Mouse (Mus musculus) heart, adult 2 months (tissue): ENCODE measurements around the gene Map4k2.

Source experiments
- CTCF ChIP-seq: fragments of 200-600 bp; IDR thresholded peaks from 2 replicates; pipeline ENCODE4 v1.8.1; 2022; ENCODE audit warnings: antibody characterized with exemption, mild to moderate bottlenecking, moderate library complexity
- POLR2A ChIP-seq: fragments of 200-500 bp; IDR thresholded peaks from 2 replicates; pipeline ENCODE4 v1.6.1; 2011; ENCODE audit warnings: mild to moderate bottlenecking, low read depth, low read length, control low read depth; ENCODE audit not compliant: insufficient read depth

DNA sequence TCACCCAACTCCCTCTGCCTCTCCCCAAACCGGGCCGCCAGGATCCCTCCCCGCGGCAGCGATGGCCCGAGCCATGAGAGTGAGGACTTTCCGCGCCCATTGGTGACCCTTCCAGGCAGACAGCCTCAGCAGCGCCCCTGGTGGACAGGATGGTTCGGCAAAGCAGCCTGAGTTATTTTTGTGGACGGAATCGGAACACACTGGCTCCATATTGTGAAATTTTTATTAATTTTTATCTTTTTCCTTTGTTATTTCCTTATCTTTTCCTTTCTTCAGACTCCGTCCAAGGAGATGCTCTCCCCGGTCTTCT is 35.3 kb downstream of the Map4k2 start:
- TF ChIP-seq POLR2A: no peak
- TF ChIP-seq CTCF: peak; percentile 79
